Mouse (Mus musculus): ENCODE data around the gene Olfr104-ps.

- TF ChIP-seq POLR2A (IDR thresholded peaks at IDR 0.05; ENCODE audit: borderline replicate concordance, extremely low read depth, insufficient read depth, insufficient read length, poor library complexity, severe bottlenecking) = no peak
- TF ChIP-seq CTCF (IDR thresholded peaks at IDR 0.05; ENCODE audit: borderline replicate concordance, extremely low read depth, insufficient read depth, insufficient read length) = no peak
Measured at GRCm38 (mm10) chr17:37310146-37310699, 49.2 kb upstream of the Olfr104-ps start.

All from brain, embryonic 14.5 days (tissue).